10 mouse cellular contexts compared by ENCODE assay signal in genomic region chr5:149259093-149259492, GRCm38 (mm10). TPM values are rescaled to one million over a fixed set of nuclear protein-coding genes. Genes with fewer than 3 reads are reported as not detected.
DNase-seq lines count a peak whose midpoint lies in the region; ATAC-seq lines count a peak whose summit lies in the region.
"Had no signal": no experiment of that assay in that cellular context is flagged by ENCODE, and none has a peak within 500 bp of the region (broad histone marks: within the 10 kb centered on the region; RNA-seq: fewer than 3 reads in every experiment).

No protein-coding gene starts in this region.

- 42% methylated on average over 16 of the region's 16 CpGs for WGBS in forebrain, embryonic 13.5 days
- WGBS in limb, embryonic 15.5 days = 25% methylated on average over 16 of the region's 16 CpGs
- 35% methylated on average over 16 of the region's 16 CpGs for WGBS in stomach, embryonic 15.5 days

- peak overlapping the region; percentile 10; the same call in 1 of the 2 replicates for H3K4me2 ChIP-seq in forebrain, embryonic 13.5 days
- H3K4me2 ChIP-seq in limb, embryonic 15.5 days = peak overlapping the region; percentile 22
- peak overlapping the region; percentile 38 for H3K4me2 ChIP-seq in stomach, embryonic 15.5 days

- H3K36me3 ChIP-seq in forebrain, embryonic 13.5 days (ENCODE audit: poor library complexity, severe bottlenecking) = no peaks in the 10 kb centered on the region
- H3K36me3 ChIP-seq in limb, embryonic 15.5 days = no peaks in the 10 kb centered on the region
- no peaks in the 10 kb centered on the region for H3K36me3 ChIP-seq in stomach, embryonic 15.5 days

- no peaks in the 10 kb centered on the region for H3K9me3 ChIP-seq in forebrain, embryonic 13.5 days (replicated peaks)
- no peaks in the 10 kb centered on the region for H3K9me3 ChIP-seq in limb, embryonic 15.5 days
- H3K9me3 ChIP-seq in stomach, embryonic 15.5 days = no peaks in the 10 kb centered on the region
- H3K9me3 ChIP-seq: megakaryocyte, embryonic 14.5 days had no signal

- H3K4me1 ChIP-seq in forebrain, embryonic 13.5 days = peaks cover 13% of the 10 kb centered on the region
- peaks cover 13% of the 10 kb centered on the region for H3K4me1 ChIP-seq in limb, embryonic 15.5 days
- 0 out of 2 replicates have a peak, but pooled peaks cover 6% of the 10 kb centered on the region for H3K4me1 ChIP-seq in stomach, embryonic 15.5 days

- H3K27me3 ChIP-seq in forebrain, embryonic 13.5 days = no peaks in the 10 kb centered on the region
- no peaks in the 10 kb centered on the region for H3K27me3 ChIP-seq in limb, embryonic 15.5 days
- H3K27me3 ChIP-seq in stomach, embryonic 15.5 days (replicated peaks) = no peaks in the 10 kb centered on the region
- H3K27me3 ChIP-seq: megakaryocyte, embryonic 14.5 days; Patski had no signal

- no peak overlapping the region for H3K9ac ChIP-seq in forebrain, embryonic 13.5 days
- H3K9ac ChIP-seq in limb, embryonic 15.5 days = no peak overlapping the region
- H3K9ac ChIP-seq in stomach, embryonic 15.5 days = no peak overlapping the region

- H3K27ac ChIP-seq in forebrain, embryonic 13.5 days = peak overlapping the region; percentile 48
- peak overlapping the region; percentile 60 for H3K27ac ChIP-seq in limb, embryonic 15.5 days
- H3K27ac ChIP-seq in stomach, embryonic 15.5 days = peak overlapping the region; percentile 35; the same call in 1 of the 2 replicates

- no peak overlapping the region for H3K4me3 ChIP-seq in forebrain, embryonic 13.5 days
- no peak overlapping the region for H3K4me3 ChIP-seq in limb, embryonic 15.5 days
- 0 out of 2 replicates have a peak overlapping the region, but pooled peaks have one; percentile 2 for H3K4me3 ChIP-seq in stomach, embryonic 15.5 days (replicated peaks)
- H3K4me3 ChIP-seq: megakaryocyte, embryonic 14.5 days had no signal

- peak; percentile 49 to 59 for DNase-seq in kidney, postnatal 4 days
- no peak for DNase-seq in kidney, adult 8-10 months
- no peak for DNase-seq in urinary bladder, postnatal 4 days (ENCODE audit: low spot score in 2 of 2)
- no peak for DNase-seq in spleen, postnatal 36 days (ENCODE audit: low spot score in 2 of 2)
- no peak for DNase-seq in c-Kit-positive CD71-positive TER-119-positive erythroid progenitor cells, embryonic 14.5 days (ENCODE audit: low spot score)

- peak; percentile 19; the same call in 1 of the 2 replicates for ATAC-seq in forebrain, embryonic 13.5 days
- no peak for ATAC-seq in limb, embryonic 15.5 days (ENCODE audit: insufficient number of reproducible peaks, low FRiP score, low TSS enrichment, low read depth)
- ATAC-seq in stomach, embryonic 15.5 days (ENCODE audit: insufficient read depth, low FRiP score, low read depth) = peak; percentile 71; the same call in 1 of the 2 replicates
- ATAC-seq: Patski had no signal

RNA-seq across cellular contexts. Expression of gene Alox5ap, which starts 5.5 kb away (rescaled TPM):
- polyA plus RNA-seq in forebrain, embryonic 13.5 days (2015; fragmentation: Nextera tagmentation; extraction: Ambion mirVana) = 5.2 and 7.5 TPM in 2 replicates
- polyA plus RNA-seq in limb, embryonic 15.5 days (2015; fragmentation: Nextera tagmentation; extraction: Ambion mirVana) = 23.8 and 25.3 TPM in 2 replicates
- 26.1 and 32.2 TPM in 2 replicates for polyA plus RNA-seq in stomach, embryonic 15.5 days (2015; fragmentation: Nextera tagmentation; extraction: Ambion mirVana)

Comparison
In these comparisons a context has a peak if more than half of its experiments do, and no peak if none do; other contexts are left out.
1. DNase-seq: peak in kidney, postnatal 4 days (2 of 2); none in kidney, adult 8-10 months (0 of 2), urinary bladder, postnatal 4 days (0 of 2), spleen, postnatal 36 days (0 of 2) and c-Kit-positive CD71-positive TER-119-positive erythroid progenitor cells, embryonic 14.5 days (single experiment).
2. Peak in every context shown above with its lines, with median percentiles within 50 percentile points of each other: H3K27ac ChIP-seq and H3K4me2 ChIP-seq.